Mouse (Mus musculus): ENCODE measurements at regions not wholly inside any gene's neighbourhood (a gene's known extent, or its start where the extent isn't known, plus 50 kb on each side); places are given as distances from the start of the nearest gene placed in this dataset.

DNA sequence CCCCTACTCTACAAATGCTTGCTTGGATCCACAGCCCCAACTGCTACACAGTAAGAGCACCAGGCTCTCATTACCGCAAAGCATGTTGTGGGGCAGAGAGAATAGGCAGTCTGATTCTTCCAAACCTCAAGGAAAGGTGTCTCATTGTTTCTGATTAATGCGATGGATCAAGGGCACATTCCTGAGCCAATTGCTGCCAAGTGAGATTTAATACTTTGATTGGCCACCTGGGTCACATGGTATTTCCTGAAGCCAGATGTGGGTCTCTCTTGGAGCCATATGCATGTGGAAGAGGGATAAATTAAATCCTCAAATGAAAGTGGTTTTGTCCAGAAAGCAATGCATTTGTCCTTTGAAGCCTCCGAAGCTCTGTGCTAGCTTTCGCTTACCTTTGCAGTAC is 166.3 kb downstream of the Nr2f2 start:
- 90% methylated on average over 4 of the region's 4 CpGs for WGBS

DNA sequence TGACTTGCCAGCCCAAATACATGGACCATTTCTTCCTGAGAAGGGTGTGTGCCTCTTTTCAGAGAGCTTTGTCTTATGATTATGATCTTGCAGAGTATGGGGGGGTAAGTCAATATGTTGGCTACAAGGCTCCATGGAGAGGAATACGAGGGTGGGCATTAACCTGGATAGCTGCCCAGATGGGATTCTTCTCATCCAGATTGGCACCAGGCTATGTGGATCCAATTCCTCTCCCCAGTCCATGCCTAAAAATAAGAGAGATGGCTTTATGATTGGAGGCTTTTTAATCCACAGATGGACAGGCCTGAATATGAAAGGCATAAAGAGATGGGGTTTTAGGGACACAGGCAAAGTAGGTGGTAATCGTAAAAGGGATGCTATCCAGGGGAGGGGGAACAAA is 187.6 kb downstream of the Nr2f2 start:
- no peak overlapping the region for H3K27ac ChIP-seq (ENCODE audit: low read depth, low read length)
- H3K4me1 ChIP-seq (replicated peaks; ENCODE audit: control insufficient read depth, insufficient read depth, low read length): no peaks in the 10 kb centered on the region
- H3K36me3 ChIP-seq (ENCODE audit: control insufficient read depth, insufficient read depth, low read length): no peaks in the 10 kb centered on the region
- 0 out of 2 replicates have a peak, but pooled peaks cover 2% of the 10 kb centered on the region for H3K27me3 ChIP-seq (ENCODE audit: control insufficient read depth, insufficient read depth, low read length)
- ATAC-seq (ENCODE audit: low FRiP score): no peak
- H3K9ac ChIP-seq (ENCODE audit: low read depth, low read length): no peak overlapping the region
- no peak overlapping the region for H3K4me3 ChIP-seq (ENCODE audit: low read depth, low read length)
- no peak for DNase-seq (ENCODE audit: low spot score)
- WGBS: 93% methylated on average over 2 of the region's 2 CpGs
- no peaks in the 10 kb centered on the region for H3K9me3 ChIP-seq (ENCODE audit: control insufficient read depth, low read length)
- H3K4me2 ChIP-seq (replicated peaks; ENCODE audit: low read depth, low read length): no peak overlapping the region

More for the DNA sequence above, 166.3 kb downstream of the Nr2f2 start:
- Histone ChIP-seq H3K27me3 (ENCODE audit: control insufficient read depth, insufficient read depth, low read length) (no peaks in the 10 kb centered on the region), H3K9me3 (ENCODE audit: control insufficient read depth, low read length) (no peaks in the 10 kb centered on the region), H3K36me3 (ENCODE audit: control insufficient read depth, insufficient read depth, low read length) (no peaks in the 10 kb centered on the region), H3K4me2 (replicated peaks; ENCODE audit: low read depth, low read length) (no peak overlapping the region), H3K4me1 (replicated peaks; ENCODE audit: control insufficient read depth, insufficient read depth, low read length) (no peaks in the 10 kb centered on the region), H3K9ac (ENCODE audit: low read depth, low read length) (no peak overlapping the region), H3K4me3 (ENCODE audit: low read depth, low read length) (no peak overlapping the region), H3K27ac (ENCODE audit: low read depth, low read length) (no peak overlapping the region)
- DNase-seq (ENCODE audit: low spot score): no peak
- ATAC-seq (ENCODE audit: low FRiP score): no peak

DNA sequence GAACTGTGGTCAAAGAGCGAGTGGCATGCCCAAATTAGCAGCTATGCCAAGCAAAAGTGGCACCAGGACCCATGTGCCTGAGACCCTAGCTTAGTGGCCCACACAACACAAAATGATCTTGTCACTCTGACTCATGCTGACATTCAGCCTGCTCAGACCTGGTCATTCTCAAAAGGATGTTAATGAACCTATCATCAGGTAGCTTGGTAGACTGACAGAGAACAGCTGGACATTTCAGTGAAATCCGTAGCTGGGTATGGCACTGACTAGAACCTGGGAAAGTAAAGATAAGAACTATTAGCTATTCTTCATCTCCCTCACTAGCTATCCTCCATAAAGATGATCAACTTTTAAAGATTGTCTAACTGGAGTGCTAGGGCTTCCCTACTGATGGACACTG is 188.5 kb downstream of the Nr2f2 start:
- Histone ChIP-seq H3K27me3 (ENCODE audit: control insufficient read depth, insufficient read depth, low read length) (0 out of 2 replicates have a peak, but pooled peaks cover 2% of the 10 kb centered on the region), H3K9ac (ENCODE audit: low read depth, low read length) (no peak overlapping the region), H3K4me1 (replicated peaks; ENCODE audit: control insufficient read depth, insufficient read depth, low read length) (no peaks in the 10 kb centered on the region), H3K9me3 (ENCODE audit: control insufficient read depth, low read length) (no peaks in the 10 kb centered on the region), H3K36me3 (ENCODE audit: control insufficient read depth, insufficient read depth, low read length) (no peaks in the 10 kb centered on the region), H3K4me3 (ENCODE audit: low read depth, low read length) (no peak overlapping the region), H3K27ac (ENCODE audit: low read depth, low read length) (no peak overlapping the region), H3K4me2 (replicated peaks; ENCODE audit: low read depth, low read length) (no peak overlapping the region)
- ATAC-seq (ENCODE audit: low FRiP score) (no peak), DNase-seq (ENCODE audit: low spot score) (no peak)
- 78% methylated on average over 2 of the region's 2 CpGs for WGBS

DNA sequence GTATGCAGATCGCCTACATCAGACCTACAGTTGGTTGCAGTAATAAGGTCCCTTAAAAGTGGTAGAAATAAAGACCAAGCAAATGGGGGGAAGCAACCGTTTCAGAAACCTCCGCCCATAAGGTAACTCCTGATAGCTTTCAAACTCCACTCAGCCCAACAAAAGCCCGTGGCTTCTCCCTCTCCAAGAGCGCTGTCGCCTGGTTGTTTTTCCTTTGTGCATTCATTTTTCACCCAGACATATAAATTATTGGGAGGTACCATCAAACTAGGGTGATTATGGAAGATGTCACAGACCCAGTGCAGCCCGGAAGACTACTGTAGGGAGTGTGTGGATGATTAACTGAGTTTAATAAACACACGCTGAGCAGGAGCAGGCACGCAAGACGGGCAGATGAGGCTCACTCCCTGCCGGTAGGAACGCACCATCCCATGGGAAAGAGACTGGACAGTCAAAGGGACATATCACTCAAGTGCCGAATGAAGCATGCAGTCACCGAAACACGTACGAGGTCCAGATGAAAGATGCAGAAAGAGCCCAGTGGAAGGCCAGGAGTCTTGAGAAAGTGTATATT is 189.8 kb downstream of the Nr2f2 start:
- no peak overlapping the region for H3K27ac ChIP-seq (ENCODE audit: low read depth, low read length)
- no peaks in the 10 kb centered on the region for H3K4me1 ChIP-seq (replicated peaks; ENCODE audit: control insufficient read depth, insufficient read depth, low read length)
- H3K36me3 ChIP-seq (ENCODE audit: control insufficient read depth, insufficient read depth, low read length): no peaks in the 10 kb centered on the region
- ATAC-seq (ENCODE audit: low FRiP score) (no peak), DNase-seq (ENCODE audit: low spot score) (no peak)
- 54% methylated on average over 16 of the region's 16 CpGs for WGBS
- H3K4me2 ChIP-seq (replicated peaks; ENCODE audit: low read depth, low read length): no peak overlapping the region
- H3K27me3 ChIP-seq (ENCODE audit: control insufficient read depth, insufficient read depth, low read length): 0 out of 2 replicates have a peak, but pooled peaks cover 2% of the 10 kb centered on the region
- H3K4me3 ChIP-seq (ENCODE audit: low read depth, low read length): no peak overlapping the region
- H3K9me3 ChIP-seq (ENCODE audit: control insufficient read depth, low read length): no peaks in the 10 kb centered on the region
- no peak overlapping the region for H3K9ac ChIP-seq (ENCODE audit: low read depth, low read length)

DNA sequence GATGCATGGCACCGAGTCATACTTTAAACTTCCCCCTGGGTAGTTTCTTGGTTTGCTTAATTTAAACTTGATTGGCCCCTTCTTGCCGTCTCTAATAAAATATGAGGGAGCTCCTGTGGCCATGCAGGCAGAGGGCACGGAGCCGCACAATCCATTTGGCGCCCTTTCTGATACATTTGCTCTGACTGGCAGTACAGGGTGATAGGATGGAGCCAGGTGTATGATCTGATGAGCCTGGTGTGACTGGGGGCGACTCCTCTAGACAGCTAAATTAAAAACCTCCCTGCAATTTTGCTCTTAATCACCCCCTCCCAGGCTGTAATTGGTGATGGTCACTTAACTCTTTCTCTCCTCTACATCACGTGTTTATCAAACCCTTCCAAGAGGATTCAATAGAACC is 190.4 kb downstream of the Nr2f2 start:
- no peak for DNase-seq (ENCODE audit: low spot score)
- ATAC-seq (ENCODE audit: low FRiP score): 0 out of 2 replicates have a peak, but pooled peaks have one; percentile 12
- no peaks in the 10 kb centered on the region for H3K4me1 ChIP-seq (replicated peaks; ENCODE audit: control insufficient read depth, insufficient read depth, low read length)
- H3K27me3 ChIP-seq (ENCODE audit: control insufficient read depth, insufficient read depth, low read length): 0 out of 2 replicates have a peak, but pooled peaks cover 2% of the 10 kb centered on the region
- H3K9me3 ChIP-seq (ENCODE audit: control insufficient read depth, low read length): no peaks in the 10 kb centered on the region
- WGBS: 81% methylated on average over 7 of the region's 7 CpGs
- no peak overlapping the region for H3K4me2 ChIP-seq (replicated peaks; ENCODE audit: low read depth, low read length)
- no peak overlapping the region for H3K9ac ChIP-seq (ENCODE audit: low read depth, low read length)
- no peaks in the 10 kb centered on the region for H3K36me3 ChIP-seq (ENCODE audit: control insufficient read depth, insufficient read depth, low read length)
- H3K4me3 ChIP-seq (ENCODE audit: low read depth, low read length): no peak overlapping the region
- H3K27ac ChIP-seq (ENCODE audit: low read depth, low read length): no peak overlapping the region

DNA sequence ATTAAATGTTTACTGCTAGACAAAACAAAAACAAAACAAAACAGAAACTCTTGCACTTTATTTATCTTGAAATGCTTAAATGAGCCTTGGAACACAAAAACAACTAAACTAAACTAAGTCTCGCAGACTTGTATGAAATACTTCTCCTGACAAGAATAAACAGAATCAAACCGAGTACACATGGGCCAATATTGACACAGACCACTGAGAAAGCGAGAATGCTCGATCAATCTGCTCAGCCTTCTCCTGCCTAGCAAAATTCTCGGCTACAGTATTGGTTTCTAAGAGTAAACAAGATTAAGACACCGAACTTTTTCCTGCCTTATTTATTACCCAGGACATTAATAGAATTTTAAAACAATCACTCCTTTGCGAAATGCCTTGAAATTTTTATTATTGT is 194.1 kb downstream of the Nr2f2 start:
- Histone ChIP-seq H3K4me2 (replicated peaks; ENCODE audit: low read depth, low read length) (no peak overlapping the region), H3K27ac (ENCODE audit: low read depth, low read length) (no peak overlapping the region), H3K9me3 (ENCODE audit: control insufficient read depth, low read length) (no peaks in the 10 kb centered on the region), H3K27me3 (ENCODE audit: control insufficient read depth, insufficient read depth, low read length) (0 out of 2 replicates have a peak, but pooled peaks cover 2% of the 10 kb centered on the region), H3K4me3 (ENCODE audit: low read depth, low read length) (no peak overlapping the region), H3K4me1 (replicated peaks; ENCODE audit: control insufficient read depth, insufficient read depth, low read length) (no peaks in the 10 kb centered on the region), H3K9ac (ENCODE audit: low read depth, low read length) (no peak overlapping the region), H3K36me3 (ENCODE audit: control insufficient read depth, insufficient read depth, low read length) (no peaks in the 10 kb centered on the region)
- ATAC-seq (ENCODE audit: low FRiP score): no peak
- no peak for DNase-seq (ENCODE audit: low spot score)
- 48% methylated on average over 7 of the region's 7 CpGs for WGBS

GRCm38 (mm10) chr7:70171456-70171855 is 195.1 kb downstream of the Nr2f2 start:
- Histone ChIP-seq H3K4me2 (replicated peaks; ENCODE audit: low read depth, low read length) (no peak overlapping the region), H3K4me3 (ENCODE audit: low read depth, low read length) (no peak overlapping the region), H3K9ac (ENCODE audit: low read depth, low read length) (no peak overlapping the region), H3K9me3 (ENCODE audit: control insufficient read depth, low read length) (no peaks in the 10 kb centered on the region), H3K4me1 (replicated peaks; ENCODE audit: control insufficient read depth, insufficient read depth, low read length) (no peaks in the 10 kb centered on the region), H3K36me3 (ENCODE audit: control insufficient read depth, insufficient read depth, low read length) (no peaks in the 10 kb centered on the region), H3K27ac (ENCODE audit: low read depth, low read length) (no peak overlapping the region), H3K27me3 (ENCODE audit: control insufficient read depth, insufficient read depth, low read length) (0 out of 2 replicates have a peak, but pooled peaks cover 2% of the 10 kb centered on the region)
- ATAC-seq (ENCODE audit: low FRiP score): no peak
- no peak for DNase-seq (ENCODE audit: low spot score)
- 38% methylated on average over 4 of the region's 4 CpGs for WGBS

DNA sequence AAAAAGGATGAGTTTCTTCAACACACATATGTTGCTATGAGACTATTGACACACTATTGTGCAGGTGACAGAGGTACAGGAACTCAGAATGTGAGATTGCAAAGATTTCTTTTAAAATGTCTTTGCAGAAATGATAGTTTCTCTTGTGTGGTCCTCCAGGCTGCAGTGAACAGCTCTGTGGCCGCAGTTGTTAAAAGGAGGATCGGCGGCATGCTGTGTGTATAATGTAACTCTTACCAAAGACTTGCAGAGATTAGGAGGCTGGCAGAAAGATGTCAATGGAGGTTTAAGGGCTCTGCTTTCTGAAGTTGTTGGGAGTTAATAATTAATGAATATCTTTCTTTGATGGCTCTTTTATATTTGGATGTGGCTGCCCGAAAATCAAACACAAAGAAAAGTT is 198.5 kb downstream of the Nr2f2 start:
- no peak overlapping the region for H3K4me3 ChIP-seq (ENCODE audit: low read depth, low read length)
- peaks cover 2% of the 10 kb centered on the region; the same call in 1 of the 2 replicates for H3K27me3 ChIP-seq (ENCODE audit: control insufficient read depth, insufficient read depth, low read length)
- 25% methylated on average over 4 of the region's 4 CpGs for WGBS
- H3K4me1 ChIP-seq (replicated peaks; ENCODE audit: control insufficient read depth, insufficient read depth, low read length): no peaks in the 10 kb centered on the region
- ATAC-seq (ENCODE audit: low FRiP score) (no peak), DNase-seq (ENCODE audit: low spot score) (no peak)
- H3K4me2 ChIP-seq (replicated peaks; ENCODE audit: low read depth, low read length): no peak overlapping the region
- no peaks in the 10 kb centered on the region for H3K9me3 ChIP-seq (ENCODE audit: control insufficient read depth, low read length)
- no peak overlapping the region for H3K9ac ChIP-seq (ENCODE audit: low read depth, low read length)
- H3K27ac ChIP-seq (ENCODE audit: low read depth, low read length): no peak overlapping the region
- H3K36me3 ChIP-seq (ENCODE audit: control insufficient read depth, insufficient read depth, low read length): no peaks in the 10 kb centered on the region

DNA sequence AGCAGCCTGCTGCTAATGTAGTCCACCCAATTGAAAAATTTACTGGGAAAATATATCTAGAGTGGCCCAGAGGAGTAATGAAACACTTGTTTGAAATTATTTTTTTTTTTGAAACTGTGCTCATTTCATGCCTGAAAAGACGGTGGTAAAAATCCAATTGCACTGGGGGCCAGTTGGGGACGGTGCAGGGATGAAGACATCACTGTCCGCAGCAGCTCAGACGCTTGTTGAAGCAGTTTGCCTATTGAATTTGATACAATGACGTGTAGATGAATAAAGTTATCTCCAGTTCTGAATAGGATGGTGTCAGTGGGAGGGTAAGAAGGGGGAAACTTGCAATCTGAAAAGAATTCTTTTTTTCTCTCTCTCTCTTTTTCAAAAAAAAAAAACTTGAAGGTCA is 200.5 kb downstream of the Nr2f2 start:
- H3K27me3 ChIP-seq (ENCODE audit: control insufficient read depth, insufficient read depth, low read length): peaks cover 2% of the 10 kb centered on the region; the same call in 1 of the 2 replicates
- no peaks in the 10 kb centered on the region for H3K4me1 ChIP-seq (replicated peaks; ENCODE audit: control insufficient read depth, insufficient read depth, low read length)
- H3K9ac ChIP-seq (ENCODE audit: low read depth, low read length): no peak overlapping the region
- H3K4me3 ChIP-seq (ENCODE audit: low read depth, low read length): no peak overlapping the region
- H3K27ac ChIP-seq (ENCODE audit: low read depth, low read length): no peak overlapping the region
- WGBS: 30% methylated on average over 5 of the region's 5 CpGs
- no peaks in the 10 kb centered on the region for H3K9me3 ChIP-seq (ENCODE audit: control insufficient read depth, low read length)
- H3K4me2 ChIP-seq (replicated peaks; ENCODE audit: low read depth, low read length): no peak overlapping the region
- no peaks in the 10 kb centered on the region for H3K36me3 ChIP-seq (ENCODE audit: control insufficient read depth, insufficient read depth, low read length)
- DNase-seq (ENCODE audit: low spot score) (no peak), ATAC-seq (ENCODE audit: low FRiP score) (no peak)

All from hindbrain, embryonic 11.5 days (tissue).